Comparison of ENCODE assay signal across 9 mouse cellular contexts in genomic region chr8:84454532-84454931, GRCm38 (mm10).
DNase-seq lines count a peak whose midpoint lies in the region; ATAC-seq lines count a peak whose summit lies in the region.
"Had no signal": no experiment of that assay in that cellular context is flagged by ENCODE, and none has a peak within 500 bp of the region (broad histone marks: within the 10 kb centered on the region; RNA-seq: fewer than 3 reads in every experiment).

No protein-coding gene starts in this region.

- no peaks in the 10 kb centered on the region for H3K36me3 ChIP-seq in heart, embryonic 10.5 days
- H3K36me3 ChIP-seq in heart, embryonic 11.5 days (ENCODE audit: control insufficient read depth, insufficient read depth, low read length), result no peaks in the 10 kb centered on the region
- H3K36me3 ChIP-seq in lung, embryonic 16.5 days (ENCODE audit: control insufficient read depth, insufficient read depth, low read length), result no peaks in the 10 kb centered on the region
- H3K36me3 ChIP-seq: liver, embryonic 15.5 days had no signal

- no peak overlapping the region for H3K4me2 ChIP-seq in heart, embryonic 11.5 days
- no peak overlapping the region for H3K4me2 ChIP-seq in lung, embryonic 16.5 days (ENCODE audit: low read depth, low read length)
- H3K4me2 ChIP-seq: liver, embryonic 15.5 days had no signal

- peak; percentile 89 for DNase-seq in heart, embryonic 10.5 days (ENCODE audit: low spot score)
- peak; percentile 54 for DNase-seq in ES-CJ7 (ENCODE audit: low read depth, low spot score)
- DNase-seq in c-Kit-positive CD71-positive TER-119-positive erythroid progenitor cells, embryonic 14.5 days (ENCODE audit: low spot score), result peak; percentile 18
- peak; percentile 28 for DNase-seq in thymus, postnatal 0 days (ENCODE audit: low spot score)

- WGBS in heart, embryonic 10.5 days, result 20% methylated on average over 6 of the region's 6 CpGs
- 23% methylated on average over 6 of the region's 6 CpGs for WGBS in heart, embryonic 11.5 days (ENCODE audit: insufficient replicate concordance)
- 21% methylated on average over 6 of the region's 6 CpGs for WGBS in lung, embryonic 16.5 days

- H3K4me3 ChIP-seq in heart, embryonic 10.5 days, result no peak overlapping the region
- H3K4me3 ChIP-seq in heart, embryonic 11.5 days (ENCODE audit: low read depth, low read length), result no peak overlapping the region
- H3K4me3 ChIP-seq in lung, embryonic 16.5 days (ENCODE audit: low read length), result no peak overlapping the region
- H3K4me3 ChIP-seq: liver, embryonic 15.5 days had no signal

- no peaks in the 10 kb centered on the region for H3K9me3 ChIP-seq in heart, embryonic 10.5 days
- no peaks in the 10 kb centered on the region for H3K9me3 ChIP-seq in heart, embryonic 11.5 days (replicated peaks; ENCODE audit: control insufficient read depth, low read length)
- no peaks in the 10 kb centered on the region for H3K9me3 ChIP-seq in lung, embryonic 16.5 days (ENCODE audit: control insufficient read depth, low read length)
- H3K9me3 ChIP-seq: liver, embryonic 15.5 days had no signal

- H3K9ac ChIP-seq in heart, embryonic 11.5 days (ENCODE audit: low read depth, low read length), result no peak overlapping the region
- no peak overlapping the region for H3K9ac ChIP-seq in lung, embryonic 16.5 days (ENCODE audit: low read length)
- H3K9ac ChIP-seq: liver, embryonic 15.5 days had no signal

- no peaks in the 10 kb centered on the region; the same call in 1 of the 2 replicates for H3K27me3 ChIP-seq in heart, embryonic 10.5 days (ENCODE audit: insufficient read depth, poor library complexity, severe bottlenecking)
- H3K27me3 ChIP-seq in heart, embryonic 11.5 days (ENCODE audit: control insufficient read depth, insufficient read depth, low read length), result no peaks in the 10 kb centered on the region
- H3K27me3 ChIP-seq in lung, embryonic 16.5 days (ENCODE audit: control insufficient read depth, insufficient read depth, low read depth, low read length), result no peaks in the 10 kb centered on the region
- H3K27me3 ChIP-seq: liver, embryonic 15.5 days had no signal

- H3K27ac ChIP-seq in heart, embryonic 10.5 days, result no peak overlapping the region
- no peak overlapping the region for H3K27ac ChIP-seq in heart, embryonic 11.5 days (ENCODE audit: low read depth, low read length)
- H3K27ac ChIP-seq in lung, embryonic 16.5 days (ENCODE audit: low read length), result no peak overlapping the region
- H3K27ac ChIP-seq: liver, embryonic 15.5 days had no signal

- peaks cover 7% of the 10 kb centered on the region for H3K4me1 ChIP-seq in heart, embryonic 10.5 days
- H3K4me1 ChIP-seq in heart, embryonic 11.5 days (ENCODE audit: control insufficient read depth, insufficient read depth, low read length), result 0 out of 2 replicates have a peak, but pooled peaks cover 2% of the 10 kb centered on the region
- no peaks in the 10 kb centered on the region for H3K4me1 ChIP-seq in lung, embryonic 16.5 days (replicated peaks; ENCODE audit: control insufficient read depth, insufficient read depth, low read length)
- H3K4me1 ChIP-seq: liver, embryonic 15.5 days had no signal

- no peak for ATAC-seq in heart, embryonic 11.5 days (replicated peaks; ENCODE audit: insufficient number of reproducible peaks, low FRiP score, low TSS enrichment)
- ATAC-seq in hematopoietic stem cell, adult 5-6 weeks (replicated peaks in 1 of 2; ENCODE audit: insufficient read depth in 1 of 2, low FRiP score in 2 of 2, low TSS enrichment in 1 of 2, low read depth in 1 of 2, poor library complexity in 2 of 2, severe bottlenecking in 2 of 2), result peak; percentile 48 to 49; a peak in 2 of 4 replicates
- 0 out of 2 replicates have a peak, but pooled peaks have one; percentile 31 for ATAC-seq in lung, embryonic 16.5 days (ENCODE audit: low read depth)
- no peak for ATAC-seq in erythroid progenitor cell, adult 5-6 weeks (replicated peaks; ENCODE audit: low FRiP score, poor library complexity, severe bottlenecking)

Comparison
In these comparisons a context has a peak if more than half of its experiments do, and no peak if none do; other contexts are left out.
1. DNase-seq: peak in every context shown above with its lines; median percentile 89 in heart, embryonic 10.5 days; 54 in ES-CJ7; 28 in thymus, postnatal 0 days; 18 in c-Kit-positive CD71-positive TER-119-positive erythroid progenitor cells, embryonic 14.5 days.
2. ATAC-seq: peak in hematopoietic stem cell, adult 5-6 weeks (2 of 2) and lung, embryonic 16.5 days (single experiment); none in heart, embryonic 11.5 days (single experiment) and erythroid progenitor cell, adult 5-6 weeks (single experiment).